Mouse (Mus musculus) cerebellum, postnatal 10 days (tissue): ENCODE measurements around the gene Dnah1.

Experiments used
- DNase-seq, 2 experiments: peaks; one replicate each; pipeline ENCODE4 v3.0.0; 2021; ENCODE audit warnings: mixed read lengths in 2 of 2

Dnah1 gene

GRCm38 (mm10) chr14:31323849-31324792, at the start of gene Dnah1:
TSS of gene Dnah1 (minus strand) at chr14:31323896.
- DNase-seq: peak; percentile 22 to 36

GRCm38 (mm10) chr14:31369377-31369776, 45.7 kb upstream of the Dnah1 start:
- DNase-seq: no peak

DNA sequence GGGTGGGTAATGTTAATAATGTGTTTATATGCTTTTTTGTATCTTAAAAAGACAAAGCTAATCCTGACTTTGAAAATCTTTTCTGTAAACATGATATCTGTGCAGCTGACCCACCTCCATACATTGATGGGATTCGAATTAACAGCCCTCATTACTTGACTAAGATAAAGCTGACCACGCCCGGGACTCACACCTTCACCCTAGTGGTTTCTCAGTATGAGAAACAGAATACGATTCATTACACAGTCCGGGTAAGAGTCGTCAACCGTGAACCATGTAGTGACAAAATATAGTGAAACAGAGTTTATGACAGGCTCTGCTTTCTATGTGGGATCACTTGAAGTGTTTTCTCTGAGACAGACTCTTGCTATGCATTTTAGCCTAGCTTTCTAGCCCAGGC, 44.3 kb upstream of the Dnah1 start:
- DNase-seq: no peak

GRCm38 (mm10) chr14:31365350-31365749, 41.7 kb upstream of the Dnah1 start:
- peak; percentile 93 to 95 for DNase-seq

DNA sequence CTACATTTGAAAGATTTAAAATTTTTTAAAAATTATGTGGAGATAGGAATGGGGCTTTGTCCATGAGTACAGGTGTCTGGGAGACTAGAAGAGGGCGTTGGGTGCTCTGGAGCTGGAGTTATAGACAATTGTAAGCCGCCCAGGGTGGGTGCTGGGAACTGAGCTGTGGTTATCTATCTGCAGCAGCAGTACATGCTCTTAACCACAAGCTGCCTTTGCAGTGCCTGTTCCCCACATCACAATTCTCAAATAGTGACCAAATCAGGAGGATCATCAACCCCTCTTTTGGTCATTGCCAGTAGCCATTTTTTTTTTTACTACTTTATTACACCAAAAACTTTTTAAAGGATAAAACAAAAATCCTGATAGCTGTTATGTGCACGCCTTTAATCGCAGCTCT, 40.9 kb upstream of the Dnah1 start:
- no peak for DNase-seq

GRCm38 (mm10) chr14:31362236-31362635, 38.5 kb upstream of the Dnah1 start:
- no peak for DNase-seq

DNA sequence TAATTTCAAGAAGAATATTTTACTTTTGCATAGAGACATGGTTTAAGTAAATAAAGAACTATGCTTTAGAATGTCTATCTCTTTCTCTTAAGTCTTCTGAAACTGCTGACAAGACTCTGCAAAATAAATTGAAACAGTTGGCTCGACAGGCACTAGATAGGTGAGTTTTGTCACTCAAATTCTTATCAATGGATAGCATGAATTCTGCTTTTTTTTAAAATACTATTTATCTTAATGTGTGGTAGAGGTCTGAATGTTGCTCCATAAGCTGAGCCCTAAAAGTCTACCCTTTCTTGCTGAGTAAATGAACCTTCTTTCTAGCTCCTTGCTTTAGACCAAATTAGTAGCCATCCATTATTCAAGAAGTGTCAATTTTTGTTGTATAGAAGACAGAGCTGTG, 21.7 kb upstream of the Dnah1 start:
- no peak for DNase-seq

DNA sequence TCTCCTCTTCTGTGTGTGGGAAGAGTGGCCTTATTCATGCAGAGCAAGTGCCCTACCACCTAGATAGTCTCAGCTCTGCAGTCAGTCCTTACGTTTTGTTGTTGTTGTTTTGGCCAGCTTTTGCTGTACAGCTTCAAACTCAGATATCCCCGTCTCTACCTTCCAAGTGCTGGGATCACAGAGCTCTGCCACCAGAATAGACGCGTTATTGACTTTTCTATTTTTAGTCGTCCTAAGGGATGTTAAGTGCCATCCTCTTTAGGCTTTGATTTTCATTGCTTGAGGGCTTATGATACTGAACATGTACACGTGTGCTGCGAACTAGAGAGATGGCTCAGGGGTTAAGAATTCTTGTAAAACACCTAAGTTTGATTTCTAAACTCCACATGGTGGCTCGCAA, 19.5 kb upstream of the Dnah1 start:
- no peak for DNase-seq

DNA sequence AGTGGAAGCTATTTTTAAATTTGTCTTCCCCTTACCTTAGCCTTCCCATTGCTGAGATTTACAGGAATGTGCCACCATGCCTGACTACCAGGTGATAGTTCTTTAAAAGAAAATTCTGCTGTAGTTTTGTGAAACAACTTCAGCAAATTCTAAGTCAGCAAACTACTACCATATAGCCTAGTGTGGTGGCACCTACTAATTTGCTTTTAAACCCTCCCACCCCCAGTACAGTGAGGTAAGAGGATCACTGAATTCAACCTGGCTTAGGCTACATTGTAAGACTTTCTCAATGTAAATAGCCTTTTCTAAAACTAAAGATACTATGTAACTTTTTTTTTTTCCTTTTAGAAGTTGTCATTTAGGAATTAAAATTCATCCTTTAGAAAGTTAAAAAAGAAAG, 14.3 kb upstream of the Dnah1 start:
- no peak for DNase-seq

DNA sequence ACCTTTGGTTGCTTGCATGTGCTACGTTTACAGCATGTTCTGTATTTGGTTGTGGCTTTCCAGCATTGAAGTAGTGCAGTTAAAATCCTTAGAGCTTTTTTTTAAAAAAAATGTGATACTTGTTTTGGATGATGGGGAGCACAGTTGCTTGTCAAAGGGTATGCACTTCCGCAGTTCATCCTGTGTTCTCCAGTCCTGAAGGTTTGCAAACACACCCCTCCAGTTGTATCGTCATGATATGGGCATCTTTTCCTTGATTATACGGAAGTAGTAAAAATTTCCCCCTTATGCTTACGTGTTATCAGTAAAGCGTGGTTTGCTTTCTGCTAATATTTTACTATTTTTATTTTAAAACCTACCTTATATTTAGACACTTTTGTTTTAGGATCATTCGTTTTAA, 13.7 kb upstream of the Dnah1 start:
- DNase-seq: no peak

GRCm38 (mm10) chr14:31336369-31337155, 12.9 kb upstream of the Dnah1 start, which contains the start of gene Capn7:
TSS of gene Capn7 (plus strand) at chr14:31336638.
- DNase-seq: peak; percentile 100

GRCm38 (mm10) chr14:31335765-31336164, 12.1 kb upstream of the Dnah1 start:
- DNase-seq: peak; percentile 22 to 54

GRCm38 (mm10) chr14:31330957-31331356, 7.3 kb upstream of the Dnah1 start:
- DNase-seq: no peak

- DNase-seq: no peak
Measured at GRCm38 (mm10) chr14:31329741-31330140, 6.0 kb upstream of the Dnah1 start.

DNA sequence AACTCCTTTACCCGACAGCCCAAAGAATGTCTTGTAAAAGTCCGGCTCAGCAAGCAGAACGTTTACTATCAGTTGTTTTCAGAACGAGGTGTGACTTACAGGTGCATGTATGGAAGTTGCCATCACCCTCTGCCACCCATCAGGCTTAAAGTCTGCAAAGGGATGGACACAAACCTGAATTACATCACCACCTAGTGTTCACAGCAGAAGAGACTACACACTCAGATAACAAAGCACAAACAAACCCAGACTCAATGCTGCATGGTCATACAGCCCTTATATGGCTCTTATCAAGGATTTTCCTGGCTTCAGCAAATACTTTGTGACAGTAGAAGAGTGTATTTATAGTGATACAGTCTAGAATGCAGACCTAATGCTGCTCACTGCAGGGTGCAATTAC, 4.0 kb upstream of the Dnah1 start:
- no peak for DNase-seq

- no peak for DNase-seq
Measured at GRCm38 (mm10) chr14:31327196-31327595, 3.5 kb upstream of the Dnah1 start.

- no peak for DNase-seq
Measured at GRCm38 (mm10) chr14:31326770-31327169, 3.1 kb upstream of the Dnah1 start.

DNA sequence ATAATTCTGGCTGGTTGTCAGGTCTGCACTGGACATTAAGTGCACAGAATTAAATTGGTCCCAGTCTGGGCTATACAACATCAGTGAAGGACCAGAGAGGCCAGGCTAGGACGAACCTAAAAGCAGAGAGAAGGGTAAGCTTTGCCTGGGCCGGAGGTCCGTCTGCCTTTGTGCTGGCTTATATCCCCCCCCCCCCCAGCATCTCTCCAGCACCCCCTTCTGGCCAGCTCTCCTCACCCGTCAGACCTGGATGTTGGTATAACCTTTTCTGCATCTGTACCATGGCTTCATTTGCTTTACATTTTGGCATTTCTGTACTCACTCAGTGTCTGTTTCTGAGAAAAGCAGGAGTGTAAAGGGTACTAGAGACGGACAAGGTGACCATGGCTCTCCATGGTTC, 1.9 kb upstream of the Dnah1 start:
- DNase-seq: no peak

GRCm38 (mm10) chr14:31324851-31325250, 1.2 kb upstream of the Dnah1 start:
- peak in 1 of 2 experiments; percentile 23 for DNase-seq

GRCm38 (mm10) chr14:31323189-31323588, 507 bp downstream of the Dnah1 start:
- DNase-seq: no peak

DNA sequence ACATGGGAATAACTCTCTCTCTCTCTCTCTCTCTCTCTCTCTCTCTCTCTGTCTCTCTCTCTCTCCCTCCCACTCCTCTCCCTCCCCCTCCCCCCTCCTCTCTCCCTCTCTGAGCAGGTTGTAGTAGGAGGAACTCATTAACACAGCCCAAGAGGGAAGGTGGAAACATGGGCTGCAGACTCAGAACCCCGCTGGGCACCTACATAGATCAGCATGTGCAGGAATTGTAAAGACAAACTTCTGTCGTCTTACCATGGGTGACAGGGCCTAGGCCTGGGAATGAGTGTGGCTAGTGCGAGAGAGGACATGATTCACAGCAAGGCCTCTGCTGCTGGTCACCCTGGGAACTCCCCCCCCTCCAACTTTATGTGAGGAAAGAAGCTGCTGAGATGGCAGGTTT, 1.5 kb downstream of the Dnah1 start:
- no peak for DNase-seq

DNA sequence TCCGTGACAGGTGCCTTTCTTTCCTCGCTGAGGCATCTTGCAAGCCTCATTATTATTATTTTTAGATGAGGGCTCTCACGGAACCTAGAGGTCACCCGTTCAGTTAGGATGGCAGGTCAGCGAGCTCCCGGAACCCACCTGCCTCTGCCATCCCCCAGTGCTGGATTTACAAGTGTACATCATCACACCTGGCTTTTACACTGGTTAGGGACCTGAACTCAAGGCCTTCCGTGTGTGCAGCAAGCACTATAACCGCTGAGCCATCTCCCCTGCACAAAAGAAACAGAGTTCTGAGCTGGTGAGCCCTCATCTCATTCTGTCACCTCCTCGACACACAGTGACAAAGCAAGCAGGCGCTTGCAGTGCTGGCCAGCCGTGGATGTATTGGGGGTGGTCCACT, 2.5 kb downstream of the Dnah1 start:
- DNase-seq: no peak

DNA sequence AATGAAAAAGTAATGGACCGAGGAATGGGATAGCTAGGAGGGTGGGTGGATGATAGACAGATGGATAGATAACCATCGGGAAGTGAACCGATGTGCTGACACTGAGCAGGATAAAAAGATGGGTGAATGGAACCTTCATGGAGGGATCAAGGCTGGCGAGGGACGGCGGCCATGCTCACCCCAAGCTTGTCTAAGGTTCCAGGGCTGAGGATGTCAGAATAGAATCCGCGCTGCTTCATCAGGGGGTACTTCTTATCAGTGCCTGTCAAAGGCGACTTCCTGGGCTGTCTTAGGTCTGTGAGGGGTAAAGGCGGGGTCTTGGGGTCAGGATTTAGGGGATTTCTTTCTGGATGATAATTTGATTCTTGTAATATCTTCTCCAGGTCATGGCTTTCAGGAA, 4.2 kb downstream of the Dnah1 start:
- DNase-seq: no peak

DNA sequence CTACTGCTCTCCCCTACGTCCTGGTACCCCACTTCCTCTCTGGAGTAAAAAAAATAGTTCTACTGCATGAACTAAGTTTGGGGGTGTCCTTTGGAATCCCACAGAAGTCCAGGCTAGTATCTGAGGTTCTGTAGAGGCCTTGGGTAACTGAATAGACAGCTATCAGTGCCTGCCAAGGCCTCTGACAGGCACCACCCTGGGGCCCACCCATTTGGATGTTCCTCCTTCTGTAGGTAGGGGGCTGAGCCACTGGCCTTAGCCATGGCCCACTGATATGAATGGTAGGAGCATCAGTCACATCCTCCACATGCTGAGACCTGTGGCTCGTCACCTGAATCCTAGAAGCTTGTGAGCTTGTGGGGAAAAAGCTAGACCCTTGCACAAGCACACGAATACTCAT, 5.9 kb downstream of the Dnah1 start:
- DNase-seq: no peak
